Mouse (Mus musculus) CD4-positive, CD25-positive, alpha-beta regulatory T cell, adult 4 months (primary cell): Measurements from ENCODE around the gene Cfap73. TPM values are rescaled to one million over a fixed set of nuclear protein-coding genes. Genes with fewer than 3 reads are reported as not detected.

Experiments
- ATAC-seq: one replicate; pipeline ENCODE4 v1.8.0; 2017
- polyA plus RNA-seq, 2 experiments: library from polyadenylated mRNA; unstranded; fragments of 100-300 nt; shearing (Covaris generic); gene quantifications; one replicate each; pipeline ENCODE4 v1.2.1; 2017

The Cfap73 gene
- polyA plus RNA-seq, 2 experiments from 2014 or later: not detected

DNA sequence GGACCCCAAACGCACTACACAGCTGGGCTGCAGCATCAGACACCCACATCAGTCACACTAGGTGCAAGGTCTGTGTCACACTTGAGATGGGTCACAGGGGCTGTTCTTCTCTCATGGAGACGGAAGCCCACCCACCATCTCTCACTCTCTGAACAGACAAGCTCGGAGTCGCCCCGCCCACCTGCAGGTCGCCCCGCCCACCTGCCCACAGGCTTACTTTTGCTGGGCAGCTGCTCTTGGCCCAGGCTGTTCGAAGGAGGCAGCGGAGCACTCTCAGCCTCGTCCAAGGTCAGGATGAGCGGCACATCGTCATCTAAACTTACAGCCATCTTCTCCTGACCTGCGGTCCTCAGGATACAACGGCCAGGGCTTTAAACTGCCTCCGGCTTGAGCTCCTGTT lies 49.1 kb downstream of the Cfap73 start:
- ATAC-seq: no peak

DNA sequence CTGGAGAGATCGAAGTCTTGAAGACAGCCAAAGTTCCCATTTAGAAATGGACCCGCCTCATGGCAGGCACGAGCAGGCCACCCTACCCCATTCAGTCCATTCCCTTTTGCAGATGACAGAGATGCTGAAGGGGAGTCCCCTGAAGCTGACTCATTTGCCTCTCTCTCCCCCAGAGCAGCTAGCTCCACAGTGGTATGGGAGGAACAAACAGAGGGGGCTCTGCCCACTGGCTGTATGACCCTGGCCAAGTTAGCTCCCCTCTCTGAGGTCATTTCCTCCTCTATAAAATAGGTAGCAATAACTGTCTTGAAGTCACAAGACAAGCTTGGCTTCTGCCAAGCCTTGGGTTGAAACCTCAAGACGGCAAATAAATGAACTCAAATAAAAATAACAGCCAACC lies 50.5 kb downstream of the Cfap73 start:
- ATAC-seq: peak; percentile 43

DNA sequence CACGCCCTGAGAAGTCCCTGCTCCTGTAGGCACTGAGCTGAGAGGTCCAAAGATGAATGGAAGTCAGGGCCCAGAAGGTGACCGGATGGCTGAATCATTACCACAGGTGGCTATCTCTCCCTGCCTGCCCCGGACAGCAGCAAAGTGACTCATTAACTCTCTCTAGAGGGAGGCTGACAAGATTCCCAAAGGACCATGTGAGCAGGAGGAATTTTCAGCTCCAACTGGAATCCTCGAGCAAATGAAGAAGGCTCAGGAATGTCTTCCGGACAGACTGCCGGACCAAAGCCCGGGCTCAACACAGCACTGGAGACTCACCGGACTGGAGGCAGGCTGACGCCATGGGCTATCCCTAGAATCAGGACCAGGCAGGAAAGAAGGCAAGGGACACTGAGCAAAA lies 52.0 kb downstream of the Cfap73 start:
- no peak for ATAC-seq

DNA sequence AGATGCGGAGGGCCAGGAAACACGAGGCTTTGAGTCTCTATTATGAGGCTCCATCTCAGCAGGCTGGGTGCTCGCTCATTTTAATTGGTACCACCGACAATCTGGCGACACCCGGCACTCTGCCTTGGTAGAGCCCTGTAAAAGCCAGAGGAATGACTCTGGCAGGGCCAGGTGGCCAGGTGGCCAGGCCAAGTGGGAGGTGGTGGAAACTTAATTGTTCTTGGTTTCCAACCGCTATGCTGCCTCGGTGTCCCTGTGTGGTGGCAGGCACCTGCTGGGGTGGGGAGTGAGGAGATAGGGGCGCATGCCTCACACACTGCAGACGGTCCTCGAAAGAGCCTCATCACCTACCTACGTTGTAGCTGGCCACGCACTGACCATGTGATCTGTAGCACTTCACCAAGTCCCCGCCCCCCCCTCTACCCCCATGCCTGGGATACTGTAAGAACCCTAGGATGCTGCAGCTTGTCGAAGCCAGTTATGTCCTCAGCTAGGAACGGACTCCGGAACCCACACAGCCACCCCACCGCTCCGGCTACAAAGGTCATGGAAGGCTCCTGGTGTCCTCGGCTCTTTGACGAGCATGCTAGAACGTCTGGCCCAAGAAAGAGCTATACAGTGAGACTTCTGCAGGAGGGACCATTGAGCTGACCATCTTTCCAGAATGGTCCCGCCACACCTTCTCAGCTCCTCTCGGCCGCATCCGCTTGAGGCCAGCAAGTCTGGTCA lies 54.0 kb downstream of the Cfap73 start:
- ATAC-seq: no peak

DNA sequence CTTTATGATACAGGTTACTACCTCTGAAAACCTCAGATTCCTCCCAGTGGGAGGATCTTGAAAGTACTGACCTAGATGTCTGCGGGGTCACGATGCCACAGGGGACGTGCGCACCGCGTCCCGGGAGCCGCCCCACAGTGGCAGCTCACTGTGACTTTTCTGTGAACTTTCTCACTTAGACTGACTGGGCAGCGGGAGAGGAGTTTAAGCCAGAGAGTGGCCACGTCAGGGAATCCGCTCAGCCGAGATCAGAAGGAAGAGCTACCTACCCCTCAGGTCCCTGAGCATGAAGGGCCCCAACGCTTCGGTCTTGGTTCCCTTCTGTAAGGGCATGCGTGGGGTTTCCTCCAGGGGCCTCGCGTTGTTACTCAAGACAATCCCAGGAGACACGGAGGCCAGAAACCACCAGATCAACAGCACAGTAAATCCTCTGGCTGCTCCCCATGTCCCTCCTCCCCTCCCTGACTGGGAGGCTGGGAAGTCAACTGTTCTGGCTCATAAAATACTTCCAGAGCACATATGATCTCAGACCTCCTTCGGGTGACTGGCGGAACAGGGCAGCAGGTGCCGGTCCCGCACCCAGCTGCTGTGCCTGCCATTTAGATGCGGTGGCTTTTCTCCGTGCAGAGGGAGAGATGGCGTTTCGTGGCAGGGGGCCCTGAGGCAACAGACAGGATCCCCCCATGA lies 54.7 kb downstream of the Cfap73 start:
- no peak for ATAC-seq

DNA sequence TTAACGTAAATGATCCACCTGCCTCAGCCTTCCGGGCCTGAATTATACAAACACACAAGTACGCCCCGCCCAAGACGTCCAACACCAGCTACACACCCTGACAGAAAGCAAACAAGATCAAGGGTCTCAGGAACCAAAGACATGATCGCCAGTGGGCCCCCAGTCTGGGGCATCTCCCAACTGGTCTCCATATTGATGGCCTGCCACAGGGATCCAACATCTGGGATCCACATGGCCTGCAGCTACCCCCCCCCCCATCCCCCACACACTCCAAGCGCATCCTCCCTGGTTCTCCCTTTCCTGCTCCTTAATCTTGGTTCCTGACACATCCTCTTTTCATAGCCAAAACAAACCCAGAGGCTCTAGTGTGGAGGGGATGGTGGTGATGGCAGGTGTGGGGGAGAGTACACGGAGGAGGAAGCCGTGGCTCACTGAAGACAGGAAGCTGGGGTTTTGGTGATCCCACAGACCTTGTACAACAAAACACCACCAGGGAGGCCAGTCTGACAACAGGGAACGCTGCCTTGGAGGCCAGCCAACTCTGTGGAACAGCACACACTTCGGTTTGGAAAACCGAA lies 55.4 kb downstream of the Cfap73 start:
- peak; percentile 78 for ATAC-seq

Other genes starting within 250 kb of the Cfap73 start
- not detected for gene Lhx5, start 202.5 kb downstream of the Cfap73 start, polyA plus RNA-seq
- not detected for gene Sdsl, start 161.4 kb downstream of the Cfap73 start, polyA plus RNA-seq
- gene Sds, start 157.7 kb downstream of the Cfap73 start, polyA plus RNA-seq: not detected
- 1 to 10 TPM; 4.5 to 5.1 TPM for gene Plbd2, start 130.6 kb downstream of the Cfap73 start, polyA plus RNA-seq
- 10 to 100 TPM in 1 of 2 experiments, 1 to 10 TPM in 1; 6.4 to 11.7 TPM for gene Slc8b1, start 123.1 kb downstream of the Cfap73 start, polyA plus RNA-seq
- gene Tpcn1, start 45.6 kb downstream of the Cfap73 start, polyA plus RNA-seq: 10 to 100 TPM; 14.7 to 17.4 TPM
- 1 to 10 TPM in 1 of 2 experiments, under 1 TPM in 1; 0.40 to 1.1 TPM for gene Iqcd, start 45.2 kb downstream of the Cfap73 start, polyA plus RNA-seq
- gene Rita1, start 21.6 kb downstream of the Cfap73 start, polyA plus RNA-seq: 1 to 10 TPM; 2.2 to 6.3 TPM
- 10 to 100 TPM; 14.4 to 18.6 TPM for gene Ddx54, start 21.5 kb downstream of the Cfap73 start, polyA plus RNA-seq
- gene Rasal1, start 14.6 kb upstream of the Cfap73 start, polyA plus RNA-seq: 10 to 100 TPM in 1 of 2 experiments, 1 to 10 TPM in 1; 7.2 to 15.4 TPM
- 10 to 100 TPM; 33.4 to 47.7 TPM for gene Dtx1, start 77.7 kb upstream of the Cfap73 start, polyA plus RNA-seq
- 1 to 10 TPM; 1.6 to 3.6 TPM for gene Oas2, start 115.6 kb upstream of the Cfap73 start, polyA plus RNA-seq
- gene Oas3, start 143.4 kb upstream of the Cfap73 start, polyA plus RNA-seq: 10 to 100 TPM; 12.9 to 24.4 TPM
- gene Oas1e, start 161.3 kb upstream of the Cfap73 start, polyA plus RNA-seq: not detected
- 10 to 100 TPM; 16.2 to 19.2 TPM for gene Oas1c, start 178.3 kb upstream of the Cfap73 start, polyA plus RNA-seq
- not detected for gene Oas1f, start 213.1 kb upstream of the Cfap73 start, polyA plus RNA-seq
- gene Oas1h, start 227.2 kb upstream of the Cfap73 start, polyA plus RNA-seq: not detected